Mouse (Mus musculus) spleen, adult 10 weeks (tissue): ENCODE measurements around the gene Pkd1l3. TPM values are rescaled to one million over a fixed set of nuclear protein-coding genes. Genes with fewer than 3 reads are reported as not detected.

Experiments used
- polyA plus RNA-seq: library from polyadenylated mRNA; stranded (reverse); fragments of 350-450 nt; fragmentation: Illumina TruSeq; extraction: RNeasy Lipid Tissue Mini Kit (QIAGEN cat#74804); gene quantifications from one replicate; pipeline ENCODE4 v1.2.3, GENCODE M21; 2015; ENCODE audit warnings: low replicate concordance; ENCODE audit not compliant: insufficient read depth

The Pkd1l3 gene
- 1.6 TPM for polyA plus RNA-seq

GRCm38 (mm10) chr8:109614243-109615210, at the start of gene Pkd1l3:
Gene Pkd1l3, plus strand, starts transcription at chr8:109614517.

GRCm38 (mm10) chr8:109565498-109566333, 48.6 kb upstream of the Pkd1l3 start, which contains the start of the genes Dhx38 and Txnl4b:
Gene Dhx38, minus strand, starts transcription at chr8:109565861.
Gene Txnl4b, plus strand, starts transcription at chr8:109565892.

GRCm38 (mm10) chr8:109578900-109579301, 35.4 kb upstream of the Pkd1l3 start, which contains the start of gene Hp:
Gene Hp, minus strand, starts transcription at chr8:109579172.

GRCm38 (mm10) chr8:109608271-109609152, 5.8 kb upstream of the Pkd1l3 start, which contains the start of gene Dhodh:
Gene Dhodh, minus strand, starts transcription at chr8:109608673.

GRCm38 (mm10) chr8:109693146-109693900, 79.0 kb downstream of the Pkd1l3 start, which contains the start of gene Ist1:
Gene Ist1, minus strand, starts transcription at chr8:109693260.

GRCm38 (mm10) chr8:109705320-109706075, 91.2 kb downstream of the Pkd1l3 start, which contains the start of gene Zfp821:
Gene Zfp821, plus strand, starts transcription at chr8:109705546.

Other genes starting within 250 kb of the Pkd1l3 start
- gene Pmfbp1, start 120.5 kb upstream of the Pkd1l3 start, polyA plus RNA-seq = not detected
- gene Dhx38, start 48.7 kb upstream of the Pkd1l3 start, polyA plus RNA-seq = 15.0 TPM
- 10.6 TPM for gene Txnl4b, start 48.6 kb upstream of the Pkd1l3 start, polyA plus RNA-seq
- 9.4 TPM for gene Hp, start 35.3 kb upstream of the Pkd1l3 start, polyA plus RNA-seq
- gene Dhodh, start 5.8 kb upstream of the Pkd1l3 start, polyA plus RNA-seq = 10.8 TPM
- 147 TPM for gene Ist1, start 78.7 kb downstream of the Pkd1l3 start, polyA plus RNA-seq
- 10.2 TPM for gene Zfp821, start 91.0 kb downstream of the Pkd1l3 start, polyA plus RNA-seq
- gene Atxn1l, start 123.2 kb downstream of the Pkd1l3 start, polyA plus RNA-seq = 21.4 TPM
- gene Ap1g1, start 164.0 kb downstream of the Pkd1l3 start, polyA plus RNA-seq = 115 TPM